Mouse (Mus musculus): Measurements from ENCODE around the gene Olfr414. TPM values are rescaled to one million over a fixed set of nuclear protein-coding genes. Genes with fewer than 3 reads are reported as not detected.

Gene Olfr414
- polyA plus RNA-seq, 1 experiment from 2014 or later: not detected

DNA sequence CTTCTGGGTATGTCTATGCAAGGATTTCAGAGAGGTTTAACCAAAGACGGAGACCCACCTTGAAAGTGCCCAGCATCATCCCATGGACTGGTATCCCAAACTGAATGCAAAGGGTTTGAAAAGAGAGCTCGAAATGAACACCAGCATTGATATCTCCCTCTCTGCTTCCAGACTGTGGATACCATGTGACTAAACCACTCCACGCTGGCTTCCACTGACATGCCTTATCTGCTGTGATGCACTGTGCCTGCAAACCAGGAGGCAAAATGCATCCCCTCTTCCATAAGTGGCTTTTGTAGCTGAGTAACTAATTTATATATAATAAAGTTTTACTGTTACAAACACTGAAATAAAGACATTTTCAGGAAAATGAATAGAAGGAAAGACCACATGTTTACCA, 41.5 kb downstream of the Olfr414 start:
- H3K4me2 ChIP-seq (ENCODE audit: low read depth, low read length): no peak overlapping the region
- H3K27ac ChIP-seq (ENCODE audit: low read length): no peak overlapping the region
- no peaks in the 10 kb centered on the region for H3K4me1 ChIP-seq (ENCODE audit: control insufficient read depth, low read depth, low read length)
- H3K9ac ChIP-seq (ENCODE audit: low read depth, low read length): no peak overlapping the region
- 30% methylated on average over 3 of the region's 3 CpGs for WGBS (ENCODE audit: insufficient replicate concordance)
- H3K9me3 ChIP-seq (replicated peaks; ENCODE audit: control insufficient read depth, low read length): no peaks in the 10 kb centered on the region
- no peak overlapping the region for H3K4me3 ChIP-seq (ENCODE audit: low read depth, low read length)
- H3K27me3 ChIP-seq (ENCODE audit: control insufficient read depth, insufficient read depth, low read depth, low read length): no peaks in the 10 kb centered on the region
- no peaks in the 10 kb centered on the region for H3K36me3 ChIP-seq (ENCODE audit: control insufficient read depth, insufficient read depth)
- no peak for ATAC-seq (ENCODE audit: low read depth)

- H3K4me1 ChIP-seq (ENCODE audit: control insufficient read depth, low read depth, low read length): no peaks in the 10 kb centered on the region
- ATAC-seq (ENCODE audit: low read depth): no peak
- H3K4me3 ChIP-seq (ENCODE audit: low read depth, low read length): no peak overlapping the region
- no peak overlapping the region for H3K9ac ChIP-seq (ENCODE audit: low read depth, low read length)
- no peak overlapping the region for H3K4me2 ChIP-seq (ENCODE audit: low read depth, low read length)
- 18% methylated on average over 2 of the region's 2 CpGs for WGBS (ENCODE audit: insufficient replicate concordance)
- no peaks in the 10 kb centered on the region for H3K27me3 ChIP-seq (ENCODE audit: control insufficient read depth, insufficient read depth, low read depth, low read length)
- H3K9me3 ChIP-seq (replicated peaks; ENCODE audit: control insufficient read depth, low read length): no peaks in the 10 kb centered on the region
- no peak overlapping the region for H3K27ac ChIP-seq (ENCODE audit: low read length)
- H3K36me3 ChIP-seq (ENCODE audit: control insufficient read depth, insufficient read depth): no peaks in the 10 kb centered on the region
These were observed 42.4 kb downstream of the Olfr414 start for GRCm38 (mm10) chr1:174466240-174466639.

DNA sequence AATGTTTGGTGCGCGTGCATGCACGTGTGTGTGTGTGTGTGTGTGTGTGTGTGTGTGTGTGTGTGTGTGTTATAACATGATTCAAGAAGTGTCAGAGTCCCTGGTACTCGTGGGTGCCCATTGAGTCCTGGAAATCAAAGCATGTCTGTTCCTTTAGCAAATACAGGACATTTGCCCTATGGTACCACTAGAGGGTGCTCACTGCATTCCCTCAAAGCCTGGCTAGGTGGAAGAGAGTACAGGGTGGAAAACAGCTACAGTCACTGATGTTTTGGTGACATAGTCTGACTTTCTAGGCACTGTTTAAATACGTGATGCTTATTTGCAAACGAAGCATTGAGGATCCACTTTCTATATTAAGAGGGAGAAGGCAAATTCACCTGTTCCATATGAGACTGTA, 45.9 kb downstream of the Olfr414 start:
- Histone ChIP-seq H3K4me3 (ENCODE audit: low read depth, low read length) (no peak overlapping the region), H3K27ac (ENCODE audit: low read length) (no peak overlapping the region), H3K4me2 (ENCODE audit: low read depth, low read length) (no peak overlapping the region), H3K9me3 (replicated peaks; ENCODE audit: control insufficient read depth, low read length) (no peaks in the 10 kb centered on the region), H3K4me1 (ENCODE audit: control insufficient read depth, low read depth, low read length) (no peaks in the 10 kb centered on the region), H3K9ac (ENCODE audit: low read depth, low read length) (no peak overlapping the region), H3K27me3 (ENCODE audit: control insufficient read depth, insufficient read depth, low read depth, low read length) (no peaks in the 10 kb centered on the region), H3K36me3 (ENCODE audit: control insufficient read depth, insufficient read depth) (no peaks in the 10 kb centered on the region)
- no peak for ATAC-seq (ENCODE audit: low read depth)
- WGBS (ENCODE audit: insufficient replicate concordance): 4% methylated on average over 6 of the region's 6 CpGs

DNA sequence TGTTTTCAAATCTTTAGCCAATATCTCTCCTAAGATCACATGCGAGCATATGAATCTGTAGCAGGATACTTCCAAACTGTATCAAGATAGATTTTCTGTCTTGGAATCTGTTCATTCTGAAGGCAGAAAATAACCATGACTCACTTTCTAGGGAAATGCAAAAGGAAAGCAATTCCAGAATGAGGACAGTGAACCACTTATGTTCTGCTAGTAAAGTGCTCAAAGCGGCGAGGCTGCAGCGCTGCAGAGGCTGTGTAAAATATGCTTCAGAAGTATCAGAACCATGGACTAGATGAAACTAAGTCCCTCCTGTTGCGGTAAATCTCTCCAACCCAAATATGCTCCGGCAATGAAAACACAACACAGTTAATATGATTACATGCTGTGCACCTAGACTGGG, 58.7 kb downstream of the Olfr414 start:
- H3K4me1 ChIP-seq (ENCODE audit: control insufficient read depth, low read depth, low read length): no peaks in the 10 kb centered on the region
- ATAC-seq (ENCODE audit: low read depth): no peak
- H3K27ac ChIP-seq (ENCODE audit: low read length): no peak overlapping the region
- no peaks in the 10 kb centered on the region for H3K27me3 ChIP-seq (ENCODE audit: control insufficient read depth, insufficient read depth, low read depth, low read length)
- H3K9ac ChIP-seq (ENCODE audit: low read depth, low read length): no peak overlapping the region
- no peaks in the 10 kb centered on the region for H3K36me3 ChIP-seq (ENCODE audit: control insufficient read depth, insufficient read depth)
- WGBS (ENCODE audit: insufficient replicate concordance): 74% methylated on average over 6 of the region's 6 CpGs
- H3K4me3 ChIP-seq (ENCODE audit: low read depth, low read length): no peak overlapping the region
- no peak overlapping the region for H3K4me2 ChIP-seq (ENCODE audit: low read depth, low read length)
- H3K9me3 ChIP-seq (replicated peaks; ENCODE audit: control insufficient read depth, low read length): no peaks in the 10 kb centered on the region

Other genes with a start within 250 kb of the Olfr414 start
- gene Olfr419, start 172.0 kb upstream of the Olfr414 start, polyA plus RNA-seq (2015; fragmentation: Nextera tagmentation; extraction: Ambion mirVana): 0.11 and 0.13 TPM in 2 replicates
- not detected in 2 replicates for gene Mptx1, start 93.5 kb upstream of the Olfr414 start, polyA plus RNA-seq (2015; fragmentation: Nextera tagmentation; extraction: Ambion mirVana)
- 0.04 TPM in 1 of 2 replicates, not detected in the other for gene Olfr417, start 58.9 kb upstream of the Olfr414 start, polyA plus RNA-seq (2015; fragmentation: Nextera tagmentation; extraction: Ambion mirVana)
- gene Olfr248, start 33.0 kb upstream of the Olfr414 start, polyA plus RNA-seq (2015; fragmentation: Nextera tagmentation; extraction: Ambion mirVana): not detected in 2 replicates
- gene Olfr220, start 18.0 kb downstream of the Olfr414 start, polyA plus RNA-seq (2015; fragmentation: Nextera tagmentation; extraction: Ambion mirVana): not detected in 2 replicates
- gene Fmn2, start 77.8 kb downstream of the Olfr414 start, polyA plus RNA-seq (2015; fragmentation: Nextera tagmentation; extraction: Ambion mirVana): 0.02 and 0.04 TPM in 2 replicates